Mouse (Mus musculus) CD4-positive, CD25-positive, alpha-beta regulatory T cell, adult 4 months (primary cell): ENCODE results near the gene Rpl14. TPM values are rescaled to one million over a fixed set of nuclear protein-coding genes. Genes with fewer than 3 reads are reported as not detected.

Experiments used
- ATAC-seq: one replicate; pipeline ENCODE4 v1.8.0; 2017
- polyA plus RNA-seq, 2 experiments: library from polyadenylated mRNA; unstranded; fragments of 100-300 nt; shearing (Covaris generic); gene quantifications; one replicate each; pipeline ENCODE4 v1.2.1; 2017

The Rpl14 gene
- polyA plus RNA-seq, 2 experiments from 2014 or later, result 1,931 to 1,996 TPM

DNA sequence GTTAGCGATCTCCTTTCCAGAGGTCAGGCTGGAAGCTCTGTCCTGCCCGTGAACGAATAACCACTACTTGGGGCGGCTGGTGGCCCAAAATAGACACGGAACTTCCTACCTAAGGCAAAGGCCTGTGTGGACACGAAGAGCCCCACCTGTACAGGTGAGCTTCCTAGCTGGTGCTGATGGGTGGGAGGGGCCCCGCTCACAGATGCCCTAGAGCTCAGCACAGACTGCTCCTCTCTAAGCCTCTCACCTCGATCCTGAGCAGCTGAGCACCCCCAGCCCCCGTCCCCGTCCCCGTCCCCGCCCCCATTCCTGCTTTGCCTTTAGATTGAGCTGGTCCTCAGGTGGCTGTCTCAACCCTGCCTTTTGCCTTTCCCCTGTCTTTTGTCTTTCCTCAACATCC lies 32.7 kb downstream of the Rpl14 start:
- ATAC-seq, result no peak

DNA sequence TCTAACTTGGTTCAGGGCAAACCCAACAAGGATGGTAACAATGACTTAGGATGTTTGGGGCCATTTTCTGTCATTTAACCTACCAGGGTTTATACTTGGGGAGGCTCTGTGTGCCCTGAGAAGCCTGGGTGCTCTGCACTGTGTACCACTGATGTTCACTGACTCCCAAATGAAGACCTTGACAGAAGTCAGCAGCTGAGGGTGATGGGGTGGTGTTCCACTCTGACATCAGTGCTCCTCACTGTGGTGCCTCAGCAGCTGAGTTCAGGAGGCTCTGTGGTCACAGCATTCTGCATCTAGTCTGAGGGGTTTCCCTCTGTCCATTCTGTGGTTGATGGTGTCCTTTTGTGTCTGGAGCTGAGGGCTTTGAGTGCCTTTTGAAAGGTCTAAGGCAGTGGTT lies 39.8 kb downstream of the Rpl14 start:
- no peak for ATAC-seq

DNA sequence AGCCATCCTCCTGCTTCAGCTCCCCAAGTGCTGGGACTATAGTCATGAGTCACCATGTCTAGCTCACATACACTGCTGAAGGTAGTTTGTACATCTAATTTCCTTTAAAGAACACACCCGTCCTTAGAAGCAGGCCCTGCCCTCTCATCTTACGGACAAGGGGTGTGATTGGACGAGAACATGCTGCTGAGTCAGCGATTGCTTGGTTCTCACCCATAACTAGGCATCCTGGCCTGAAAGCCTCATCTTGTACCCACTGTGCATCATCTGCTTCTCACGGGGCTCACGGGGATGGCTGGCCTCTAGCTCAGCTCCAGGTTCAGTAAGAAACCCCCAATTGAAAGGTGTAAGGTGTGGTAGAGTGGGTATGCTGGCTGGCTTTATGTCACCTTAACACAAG lies 42.8 kb downstream of the Rpl14 start:
- ATAC-seq, result no peak

- ATAC-seq, result no peak
Measured at GRCm38 (mm10) chr9:120618101-120618500, 46.9 kb downstream of the Rpl14 start.

GRCm38 (mm10) chr9:120619347-120619708 lies 48.1 kb downstream of the Rpl14 start:
- ATAC-seq, result no peak

DNA sequence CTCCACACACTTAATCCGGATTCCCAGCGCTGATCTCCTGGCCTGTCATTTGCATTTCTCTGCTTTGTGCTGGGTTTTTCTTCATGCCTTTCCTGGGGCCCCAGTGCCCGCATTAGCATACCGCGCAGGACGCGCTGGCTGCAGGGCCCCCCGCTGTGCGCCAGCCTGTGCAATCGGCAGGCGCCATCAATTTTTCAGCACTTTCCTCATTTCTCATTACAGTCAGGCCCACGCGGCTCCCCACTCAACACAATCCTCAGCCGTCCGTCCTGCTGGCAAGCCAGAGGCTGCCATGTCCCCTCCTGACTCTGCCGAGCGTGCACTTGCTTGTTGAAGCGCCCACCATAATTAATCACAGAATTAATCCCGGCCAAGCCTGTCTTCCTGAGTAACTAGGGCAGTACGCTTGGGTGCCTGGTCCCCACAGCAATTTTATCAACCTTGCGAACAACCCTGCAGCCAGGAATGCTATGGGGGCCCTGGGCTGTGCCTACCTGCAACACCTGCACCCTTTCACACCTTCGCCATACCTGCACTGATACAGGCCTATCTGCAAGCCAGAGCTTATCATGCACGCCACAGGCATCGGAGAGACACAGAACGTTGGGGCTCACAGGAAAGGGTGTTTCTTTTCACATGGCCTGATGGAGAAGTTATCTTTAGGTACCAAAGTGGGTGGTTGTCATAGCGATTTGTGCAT lies 48.6 kb downstream of the Rpl14 start:
- no peak for ATAC-seq

- ATAC-seq, result no peak
Measured at GRCm38 (mm10) chr9:120620409-120620745, 49.1 kb downstream of the Rpl14 start.

Other genes starting within 250 kb of the Rpl14 start
- gene Eif1b, start 79.2 kb upstream of the Rpl14 start, polyA plus RNA-seq, result 10 to 100 TPM; 71.8 to 88.3 TPM
- gene Entpd3, start 31.6 kb upstream of the Rpl14 start, polyA plus RNA-seq, result not detected